Mouse (Mus musculus) stomach, postnatal 0 days (tissue): ENCODE results near the gene Hist1h4f. TPM values are rescaled to one million over a fixed set of nuclear protein-coding genes. Genes with fewer than 3 reads are reported as not detected.
"Not testable (repeated sequence)": the region's sequence is repeated elsewhere in the genome, so short reads cannot be mapped to it uniquely, and the experiment has no call there.

Experiments used
- ATAC-seq: fragments of 200-750 bp; cut with Nextera tagmentation; 2 replicates; pipeline ENCODE4 v1.8.0; 2017; ENCODE audit not compliant: low FRiP score, low TSS enrichment
- DNase-seq: peaks from one replicate; pipeline ENCODE4 v3.0.0-alpha.2; 2016; ENCODE audit warnings: low spot score
- H3K27ac ChIP-seq: fragments of 300-500 bp; sonication (generic); replicated peaks from 2 replicates; pipeline ENCODE4 v1.5.1; 2014; ENCODE audit warnings: mild to moderate bottlenecking, control low read depth
- H3K27me3 ChIP-seq: fragments of 300-500 bp; sonication (generic); 2 replicates; pipeline ENCODE4 v1.6.1; 2014; ENCODE audit warnings: low read length; ENCODE audit not compliant: control insufficient read depth, insufficient read depth
- H3K36me3 ChIP-seq: fragments of 300-500 bp; sonication (generic); 2 replicates; pipeline ENCODE4 v1.6.1; 2014; ENCODE audit warnings: low read length, mixed read lengths; ENCODE audit not compliant: control insufficient read depth, insufficient read depth
- H3K4me1 ChIP-seq: fragments of 300-500 bp; sonication (generic); replicated peaks from 2 replicates; pipeline ENCODE4 v1.6.1; 2014; ENCODE audit warnings: antibody characterized with exemption; ENCODE audit not compliant: control insufficient read depth, insufficient read depth
- H3K4me2 ChIP-seq: fragments of 300-500 bp; sonication (generic); replicated peaks from 2 replicates; pipeline ENCODE4 v1.6.1; 2014; ENCODE audit warnings: low read depth, mild to moderate bottlenecking, control low read depth, moderate library complexity
- H3K4me3 ChIP-seq: fragments of 300-500 bp; sonication (generic); 2 replicates; pipeline ENCODE4 v1.5.1; 2014; ENCODE audit warnings: low read depth, low read length, control low read depth
- H3K9ac ChIP-seq: fragments of 300-500 bp; sonication (generic); 2 replicates; pipeline ENCODE4 v1.6.1; 2014; ENCODE audit warnings: mild to moderate bottlenecking, low read length, control low read depth, mixed read lengths
- H3K9me3 ChIP-seq: fragments of 300-500 bp; sonication (generic); 2 replicates; pipeline ENCODE4 v1.6.1; 2016; ENCODE audit warnings: low read length; ENCODE audit not compliant: control insufficient read depth
- CTCF ChIP-seq: IDR thresholded peaks from 2 replicates; pipeline ENCODE4 v1.5.1; 2016; ENCODE audit warnings: antibody characterized with exemption, low read depth, mild to moderate bottlenecking, moderate library complexity
- EP300 ChIP-seq: optimal IDR thresholded peaks from 2 replicates; pipeline ENCODE3; 2016; ENCODE audit warnings: antibody characterized with exemption
- WGBS: fragments of 180-500 bp; shearing (Covaris S2); extraction: QIAGEN DNeasy Blood & Tissue Kit; methylation state at CpG from one replicate; pipeline ENCODE4 v1.1.7; 2014; 5-methylcytosine and 5-hydroxymethylcytosine counted together
- polyA plus RNA-seq: library from polyadenylated mRNA; unstranded; fragments of >200 nt; fragmentation: Nextera tagmentation; extraction: Ambion mirVana; gene quantifications from 2 replicates; pipeline ENCODE4 v1.2.1, GENCODE M21; 2015

Gene Hist1h4f
- polyA plus RNA-seq, 1 experiment from 2014 or later: 0.38 TPM

DNA sequence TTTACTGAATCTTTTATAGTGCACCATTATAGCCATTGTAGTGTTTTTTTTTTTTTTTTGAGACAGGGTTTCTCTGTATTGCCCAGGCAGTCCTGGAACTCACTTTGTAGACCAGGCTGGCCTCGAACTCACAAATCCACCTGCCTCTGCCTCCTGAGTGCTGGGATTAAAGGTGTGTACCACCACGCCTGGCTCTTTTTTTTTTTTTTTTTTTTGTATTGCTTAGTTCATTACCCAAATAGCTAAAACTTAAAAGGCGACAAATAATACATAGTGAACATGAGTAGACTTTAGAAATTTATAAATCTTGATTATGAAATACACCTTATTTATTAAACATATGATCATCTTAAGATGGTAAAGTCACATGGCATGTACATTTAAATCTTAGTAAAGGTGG, 10.0 kb downstream of the Hist1h4f start:
- no peak overlapping the region for H3K9ac ChIP-seq
- no peak overlapping the region for H3K27ac ChIP-seq
- no peak for ATAC-seq
- 83% methylated on average over 3 of the region's 3 CpGs for WGBS
- no peak overlapping the region for H3K4me2 ChIP-seq
- no peak overlapping the region for H3K4me3 ChIP-seq
- no peaks in the 10 kb centered on the region for H3K36me3 ChIP-seq
- TF ChIP-seq EP300: no peak
- TF ChIP-seq CTCF: no peak
- no peak for DNase-seq
- H3K4me1 ChIP-seq: no peaks in the 10 kb centered on the region
- H3K9me3 ChIP-seq: no peaks in the 10 kb centered on the region
- H3K27me3 ChIP-seq: no peaks in the 10 kb centered on the region

DNA sequence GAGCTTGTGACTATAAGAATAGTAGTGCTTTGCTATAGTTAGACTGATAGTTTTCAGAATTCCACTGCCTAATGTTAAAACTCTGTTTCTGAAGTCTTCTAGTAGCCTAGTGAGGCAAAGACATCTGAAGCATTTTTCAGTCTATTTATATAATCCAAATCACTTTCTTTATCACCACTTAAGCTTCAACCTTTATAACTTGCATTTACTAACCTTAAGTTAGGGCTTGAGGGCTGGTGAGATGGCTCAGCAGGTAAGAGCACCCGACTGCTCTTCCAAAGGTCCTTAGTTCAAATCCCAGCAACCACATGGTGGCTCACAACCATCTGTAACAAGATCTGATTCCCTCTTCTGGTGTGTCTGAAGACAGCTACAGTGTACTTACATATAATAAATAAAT, 11.6 kb downstream of the Hist1h4f start:
- H3K4me1 ChIP-seq, H3K27me3 ChIP-seq, H3K9ac ChIP-seq, H3K4me3 ChIP-seq, H3K36me3 ChIP-seq, ATAC-seq, H3K27ac ChIP-seq, H3K4me2 ChIP-seq, H3K9me3 ChIP-seq, DNase-seq: not testable (repeated sequence)
- WGBS: 67% methylated on average over 1 of the region's 1 CpGs

DNA sequence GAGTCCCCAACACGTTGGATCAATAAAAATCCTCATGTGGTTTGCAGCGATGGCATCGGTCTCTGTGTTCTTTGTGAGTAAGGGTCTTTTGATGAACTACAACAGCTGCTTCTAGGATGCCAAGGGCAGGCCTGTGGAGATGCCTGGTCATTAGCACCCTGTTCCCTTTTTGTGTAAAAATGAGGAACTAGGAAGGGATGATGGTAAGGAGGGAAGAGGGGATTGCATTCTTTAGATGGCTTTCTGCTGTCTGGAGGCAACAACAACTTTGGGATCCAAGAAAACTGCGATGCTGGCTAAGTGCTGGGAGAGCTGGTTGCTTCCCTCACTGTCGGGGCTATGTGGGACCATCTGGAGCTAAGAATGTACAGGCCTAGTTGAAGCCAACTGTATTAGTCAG, 13.2 kb downstream of the Hist1h4f start:
- Histone ChIP-seq H3K4me2 (no peak overlapping the region), H3K36me3 (no peaks in the 10 kb centered on the region), H3K27me3 (no peaks in the 10 kb centered on the region), H3K9ac (no peak overlapping the region), H3K9me3 (no peaks in the 10 kb centered on the region), H3K4me1 (no peaks in the 10 kb centered on the region), H3K4me3 (no peak overlapping the region), H3K27ac (no peak overlapping the region)
- ATAC-seq (no peak), DNase-seq (no peak)
- WGBS: 69% methylated on average over 5 of the region's 5 CpGs
- no peak for TF ChIP-seq EP300
- TF ChIP-seq CTCF: no peak

DNA sequence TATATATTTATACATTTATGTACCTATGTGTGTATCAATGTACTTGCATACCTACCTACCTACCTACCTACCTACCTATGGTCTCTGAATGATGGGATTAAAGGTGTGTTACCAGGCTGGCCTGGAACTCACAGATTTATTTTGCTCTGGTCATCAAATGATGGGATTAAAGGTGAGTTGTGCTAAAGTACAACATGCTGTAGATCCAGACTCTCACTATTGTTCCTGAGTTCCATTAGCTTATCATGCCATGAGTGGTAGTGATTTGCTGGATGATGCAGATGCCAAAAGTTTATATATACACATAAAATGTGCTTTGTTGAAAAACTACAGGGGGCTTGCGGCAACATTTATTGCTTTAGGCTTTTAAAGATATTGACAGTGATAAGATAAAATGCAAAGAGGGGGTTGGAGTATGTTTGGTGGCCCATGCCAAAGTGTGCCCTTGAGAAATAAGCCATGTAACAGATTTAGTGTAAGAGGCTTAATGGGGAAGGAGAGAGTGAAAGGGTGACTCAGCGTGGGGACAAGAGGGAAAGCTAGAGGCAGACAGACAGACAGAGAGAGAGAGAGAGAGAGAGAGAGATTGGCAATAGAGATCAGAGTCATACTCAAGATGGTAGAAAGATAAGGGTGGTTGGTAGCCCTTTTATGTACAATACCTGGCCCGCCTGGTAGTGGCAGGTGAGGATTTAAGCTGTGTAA, 14.3 kb downstream of the Hist1h4f start:
- Histone ChIP-seq H3K4me2 (no peak overlapping the region), H3K9ac (no peak overlapping the region), H3K27ac (no peak overlapping the region), H3K4me3 (no peak overlapping the region), H3K27me3 (no peaks in the 10 kb centered on the region), H3K9me3 (no peaks in the 10 kb centered on the region), H3K4me1 (no peaks in the 10 kb centered on the region), H3K36me3 (no peaks in the 10 kb centered on the region)
- WGBS: 69% methylated on average over 3 of the region's 3 CpGs
- DNase-seq (no peak), ATAC-seq (no peak)
- TF ChIP-seq CTCF (no peak), EP300 (no peak)

DNA sequence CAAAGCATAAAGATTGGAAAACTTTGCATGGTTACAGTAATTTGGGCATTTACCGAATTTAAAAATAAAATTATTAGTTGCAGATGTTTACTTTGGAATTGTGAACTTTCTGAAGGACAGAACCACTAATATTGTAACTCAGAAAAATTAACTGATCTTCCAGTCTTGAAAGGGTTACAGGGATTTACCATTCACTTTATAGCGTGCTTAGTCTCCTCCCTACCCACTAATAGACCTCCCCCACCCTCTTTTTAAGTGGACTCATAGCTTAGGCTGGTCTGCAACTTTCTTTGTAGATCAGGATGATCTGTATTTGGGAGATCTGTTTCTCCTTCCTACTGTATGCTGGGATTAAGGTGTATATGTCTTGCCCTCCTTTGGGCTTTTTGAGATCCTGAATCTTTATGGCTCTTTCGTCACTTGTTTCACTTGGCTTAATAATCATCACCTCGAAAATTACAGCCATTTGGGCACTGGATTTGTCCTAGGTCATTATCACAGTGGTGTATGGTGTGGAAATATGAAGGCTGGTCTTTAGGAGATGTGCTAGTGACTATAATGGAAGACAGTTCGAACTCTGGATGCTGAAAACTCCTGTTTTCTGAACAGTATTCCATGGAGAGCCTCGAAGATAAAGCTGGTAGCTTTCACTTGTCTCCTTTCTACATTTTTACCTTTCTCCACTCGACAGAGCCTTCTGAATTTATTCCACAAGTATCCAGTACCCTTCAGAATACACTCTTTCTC, 15.2 kb downstream of the Hist1h4f start:
- WGBS: 14% methylated on average over 7 of the region's 7 CpGs
- H3K4me3 ChIP-seq: peak overlapping the region; percentile 45
- ATAC-seq: no peak
- TF ChIP-seq EP300 (no peak), CTCF (no peak)
- no peaks in the 10 kb centered on the region for H3K9me3 ChIP-seq
- no peak for DNase-seq
- no peaks in the 10 kb centered on the region for H3K36me3 ChIP-seq
- no peak overlapping the region for H3K27ac ChIP-seq
- H3K4me1 ChIP-seq: no peaks in the 10 kb centered on the region
- H3K27me3 ChIP-seq: no peaks in the 10 kb centered on the region
- peak overlapping the region; percentile 35; the same call in 1 of the 2 replicates for H3K9ac ChIP-seq
- peak overlapping the region; percentile 73 for H3K4me2 ChIP-seq

DNA sequence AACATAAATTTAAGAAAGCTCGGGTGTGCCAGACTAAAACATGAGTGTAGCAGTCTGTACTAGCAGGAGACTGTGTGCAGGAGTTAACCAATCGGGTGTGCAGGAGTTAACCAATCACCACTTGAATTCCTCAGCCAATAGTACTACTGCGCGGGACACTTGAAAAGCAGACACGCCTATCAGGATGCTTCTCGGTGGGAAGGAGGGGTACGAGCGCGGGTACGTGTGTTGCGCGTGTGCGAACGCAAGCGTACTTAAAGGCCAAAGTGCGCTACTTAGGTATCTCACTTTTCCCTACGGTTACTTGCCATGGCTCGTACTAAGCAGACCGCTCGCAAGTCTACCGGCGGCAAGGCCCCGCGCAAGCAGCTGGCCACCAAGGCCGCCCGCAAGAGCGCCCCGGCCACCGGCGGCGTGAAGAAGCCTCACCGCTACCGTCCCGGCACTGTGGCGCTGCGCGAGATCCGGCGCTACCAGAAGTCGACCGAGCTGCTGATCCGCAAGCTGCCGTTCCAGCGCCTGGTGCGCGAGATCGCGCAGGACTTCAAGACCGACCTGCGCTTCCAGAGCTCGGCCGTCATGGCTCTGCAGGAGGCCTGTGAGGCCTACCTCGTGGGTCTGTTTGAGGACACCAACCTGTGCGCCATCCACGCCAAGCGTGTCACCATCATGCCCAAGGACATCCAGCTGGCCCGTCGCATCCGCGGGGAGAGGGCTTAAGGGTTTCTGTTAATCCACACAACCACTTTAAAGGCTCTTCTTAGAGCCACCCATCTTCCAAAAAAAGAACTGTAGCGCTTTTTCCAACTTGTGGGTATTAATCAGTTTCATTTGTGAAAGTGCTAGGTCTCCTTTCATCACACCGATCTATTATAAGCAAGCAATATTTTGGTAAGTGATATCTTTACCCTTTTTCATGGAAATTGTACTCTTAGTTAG, 16.0 kb downstream of the Hist1h4f start, which contains the start of gene Hist1h3g:
Gene Hist1h3g, plus strand, starts transcription at position 286 of the 939 bp plus-strand sequence.
- H3K4me1 ChIP-seq, H3K9me3 ChIP-seq, H3K36me3 ChIP-seq, H3K27me3 ChIP-seq: not testable (repeated sequence)
- Histone ChIP-seq H3K27ac (peak within 1 kb of the TSS; percentile 74), H3K9ac (peak within 1 kb of the TSS; percentile 57), H3K4me2 (peak within 1 kb of the TSS; percentile 73), H3K4me3 (peak within 1 kb of the TSS; percentile 45)
- under 1% methylated on average over 37 of the region's 62 CpGs for WGBS
- peak; percentile 86 for DNase-seq
- peak; percentile 87 for ATAC-seq
